Mouse (Mus musculus) embryonic facial prominence, embryonic 10.5 days (tissue): ENCODE results near the gene Trim46. TPM values are rescaled to one million over a fixed set of nuclear protein-coding genes. Genes with fewer than 3 reads are reported as not detected.
"Not testable (repeated sequence)": the region's sequence is repeated elsewhere in the genome, so short reads cannot be mapped to it uniquely, and the experiment has no call there.

Source experiments
- DNase-seq: peaks from one replicate; pipeline ENCODE4 v3.0.0-alpha.2; 2017; ENCODE audit warnings: low spot score
- H3K27ac ChIP-seq: fragments of 300-500 bp; sonication (generic); replicated peaks from 2 replicates; pipeline ENCODE4 v1.5.1; 2016; ENCODE audit warnings: mild to moderate bottlenecking
- H3K27me3 ChIP-seq: fragments of 300-500 bp; sonication (generic); replicated peaks from 2 replicates; pipeline ENCODE4 v1.6.1; 2016; ENCODE audit warnings: low read depth, mild to moderate bottlenecking; ENCODE audit not compliant: poor library complexity, severe bottlenecking
- H3K36me3 ChIP-seq: fragments of 300-500 bp; sonication (generic); replicated peaks from 2 replicates; pipeline ENCODE4 v1.6.1; 2016; ENCODE audit warnings: mild to moderate bottlenecking, moderate library complexity
- H3K4me1 ChIP-seq: fragments of 300-500 bp; sonication (generic); 2 replicates; pipeline ENCODE4 v1.6.1; 2016
- H3K4me3 ChIP-seq: fragments of 300-500 bp; sonication (generic); 2 replicates; pipeline ENCODE4 v1.5.1; 2016; ENCODE audit warnings: mild to moderate bottlenecking, moderate library complexity
- H3K9me3 ChIP-seq: fragments of 300-500 bp; sonication (generic); 2 replicates; pipeline ENCODE4 v1.6.1; 2016; ENCODE audit warnings: mild to moderate bottlenecking
- WGBS: fragments of 180-500 bp; shearing (Covaris S2); methylation state at CpG from one replicate; pipeline ENCODE4 v1.1.7; 2016; 5-methylcytosine and 5-hydroxymethylcytosine counted together
- polyA plus RNA-seq: library from polyadenylated mRNA; unstranded; fragments of >200 nt; fragmentation: Nextera tagmentation; extraction: Ambion mirVana; gene quantifications from 2 replicates; pipeline ENCODE4 v1.2.1, GENCODE M21; 2016

Trim46 gene
- polyA plus RNA-seq, 1 experiment from 2014 or later, result 4.7 TPM

DNA sequence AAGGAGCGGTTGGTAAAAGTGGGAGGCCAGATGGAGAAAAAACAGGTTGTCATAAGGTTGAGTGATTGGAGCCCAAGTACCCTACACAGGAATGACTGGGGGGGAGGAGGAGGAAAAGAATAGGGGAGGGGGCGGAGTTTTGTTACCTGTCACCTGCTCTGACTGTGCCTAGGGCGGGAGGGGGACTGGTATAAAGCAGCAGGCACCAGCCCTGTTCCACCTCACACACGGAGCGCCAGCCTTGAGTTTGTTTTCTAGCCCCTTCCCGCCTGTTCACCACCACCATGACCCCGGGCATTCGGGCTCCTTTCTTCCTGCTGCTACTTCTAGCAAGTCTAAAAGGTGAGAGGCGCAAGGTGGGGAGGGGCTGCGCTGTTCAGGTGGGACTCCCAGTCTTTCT is 17.3 kb downstream of the Trim46 start, which contains the start of gene Muc1:
Gene Muc1 (plus strand): TSS at position 222 of the 400 bp plus-strand sequence.
- no peak for DNase-seq
- H3K36me3 ChIP-seq, result peaks cover 18% of the 10 kb centered on the region
- 20% methylated on average over 10 of the region's 10 CpGs for WGBS
- peaks cover 72% of the 10 kb centered on the region for H3K4me1 ChIP-seq
- H3K9me3 ChIP-seq, result no peaks in the 10 kb centered on the region
- H3K27me3 ChIP-seq, result peaks cover 59% of the 10 kb centered on the region
- H3K4me3 ChIP-seq, result peak within 1 kb of the TSS; percentile 78
- H3K27ac ChIP-seq, result peak within 1 kb of the TSS; percentile 93

DNA sequence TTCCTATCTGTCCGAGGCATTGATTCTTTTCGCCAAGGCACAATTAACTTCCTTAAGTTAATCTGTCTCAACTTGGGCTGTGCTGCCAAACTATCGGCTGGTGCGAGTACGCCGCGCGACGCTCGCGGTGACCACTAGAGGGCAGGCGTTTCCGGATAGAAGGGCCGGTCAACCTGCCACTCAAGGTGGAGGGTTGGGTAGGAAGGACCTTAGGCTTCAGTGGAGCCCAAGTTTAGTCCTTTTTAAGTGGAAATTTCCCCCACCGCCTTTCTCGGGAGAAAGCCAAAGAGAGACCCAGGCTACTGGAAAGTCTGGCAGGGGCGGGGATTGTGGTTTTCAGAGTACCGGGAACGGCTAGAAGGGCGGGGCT is 17.9 kb downstream of the Trim46 start:
- under 1% methylated on average over 20 of the region's 20 CpGs for whole genome bisulfite sequencing
- H3K27me3 ChIP-seq, result peaks cover 58% of the 10 kb centered on the region

DNA sequence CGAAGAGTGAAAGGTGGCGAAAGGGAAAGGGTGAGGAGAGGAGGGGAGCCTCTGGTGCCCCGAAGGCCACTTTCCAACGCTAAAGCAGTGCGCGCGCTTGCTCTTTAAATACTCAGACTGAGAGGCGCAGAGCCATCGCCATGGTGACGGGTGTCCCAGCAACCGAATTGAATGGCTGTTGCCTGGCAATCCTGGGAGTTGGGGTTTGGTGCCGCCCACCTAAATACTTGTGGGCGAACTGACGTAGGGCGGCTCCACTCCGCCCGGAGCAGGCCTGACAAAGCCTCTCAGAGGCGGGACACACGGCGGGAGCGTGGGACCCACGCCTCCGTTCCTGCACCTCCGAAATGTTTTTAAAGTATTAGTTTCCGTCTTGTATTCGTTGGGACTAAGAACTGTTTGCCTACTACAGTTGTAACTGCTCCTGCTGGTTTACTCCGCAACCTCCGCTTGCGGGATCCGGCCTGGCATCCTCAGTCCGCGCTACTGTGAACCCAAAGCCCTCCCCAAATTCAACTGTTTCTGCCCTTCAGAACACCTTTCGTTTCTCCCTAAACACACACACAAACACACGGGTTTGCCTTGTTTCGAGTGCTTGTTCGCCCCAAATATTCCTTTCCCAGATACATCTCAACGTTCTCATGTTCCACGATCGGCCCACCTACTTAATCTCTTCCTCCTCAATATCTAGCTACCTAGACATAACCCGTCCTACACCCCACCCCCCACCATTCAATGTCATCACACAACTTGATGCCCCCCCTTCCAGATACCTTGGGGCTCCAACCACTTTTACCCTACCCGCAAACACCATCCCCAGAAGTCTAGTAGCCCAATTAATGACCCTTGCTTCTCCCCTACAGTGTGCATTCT is 18.6 kb downstream of the Trim46 start:
- Histone ChIP-seq H3K36me3 (peaks cover 31% of the 10 kb centered on the region), H3K4me1 (peaks cover 76% of the 10 kb centered on the region), H3K9me3 (no peaks in the 10 kb centered on the region), H3K27ac (peak overlapping the region; percentile 93), H3K27me3 (peaks cover 52% of the 10 kb centered on the region), H3K4me3 (peak overlapping the region; percentile 78)
- peak; percentile 95 for DNase-seq
- WGBS, result 3% methylated on average over 41 of the region's 41 CpGs

More for the DNA sequence above, 17.9 kb downstream of the Trim46 start:
- peaks cover 76% of the 10 kb centered on the region for H3K4me1 ChIP-seq
- H3K27ac ChIP-seq, result peak overlapping the region; percentile 93
- H3K9me3 ChIP-seq, result no peaks in the 10 kb centered on the region
- H3K4me3 ChIP-seq, result peak overlapping the region; percentile 78
- peak; percentile 92 for DNase-seq
- peaks cover 25% of the 10 kb centered on the region for H3K36me3 ChIP-seq

DNA sequence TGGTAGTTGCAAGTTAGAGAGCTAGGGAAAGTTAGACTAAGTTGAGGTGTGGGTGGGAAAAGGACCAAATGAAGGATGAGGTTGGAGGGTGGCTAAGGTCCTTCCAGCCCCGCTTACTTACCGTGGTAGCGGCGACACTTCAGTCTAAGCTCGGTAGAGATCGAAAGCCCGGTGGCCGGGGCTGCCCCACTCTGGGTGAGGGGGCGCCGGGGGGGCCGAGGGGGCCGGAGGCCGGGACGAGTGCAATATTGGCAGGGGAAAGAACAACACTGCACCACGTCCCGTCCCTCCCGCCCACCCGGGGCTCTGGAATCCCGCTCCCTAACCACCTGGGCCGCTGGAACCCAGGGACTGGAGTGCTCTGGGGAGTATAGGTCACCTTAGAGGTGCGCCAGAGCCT is 19.2 kb downstream of the Trim46 start, which contains the start of gene Mtx1:
Gene Mtx1 (minus strand): TSS at position 189 of the 400 bp plus-strand sequence.
- Histone ChIP-seq H3K27ac (peak within 1 kb of the TSS; percentile 93), H3K4me1 (peaks cover 70% of the 10 kb centered on the region), H3K27me3 (peaks cover 48% of the 10 kb centered on the region), H3K36me3 (peaks cover 37% of the 10 kb centered on the region), H3K4me3 (peak within 1 kb of the TSS; percentile 78), H3K9me3 (no peaks in the 10 kb centered on the region)
- WGBS, result 2% methylated on average over 21 of the region's 21 CpGs
- DNase-seq, result no peak

DNA sequence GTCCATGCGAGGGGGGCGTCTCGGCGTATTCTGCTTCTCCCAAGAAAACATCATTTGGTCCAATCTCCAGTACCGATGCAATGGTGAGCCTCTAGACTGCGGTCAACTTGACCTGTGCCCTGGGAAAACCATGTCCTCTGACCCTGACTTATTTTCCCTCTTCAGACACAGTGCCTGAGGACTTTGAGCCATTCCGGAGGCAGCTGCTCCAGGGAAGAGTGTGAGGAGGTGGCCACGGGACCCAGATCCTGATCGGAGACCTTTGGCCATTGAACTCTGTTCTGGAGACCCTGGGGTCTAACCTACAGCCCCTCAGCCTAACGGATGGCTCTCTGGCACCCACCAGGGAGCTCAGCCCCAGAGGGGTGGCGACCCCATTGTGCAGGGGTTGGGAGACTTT is 19.7 kb downstream of the Trim46 start:
- H3K27ac ChIP-seq, result peak overlapping the region; percentile 93
- 11% methylated on average over 11 of the region's 11 CpGs for WGBS
- H3K4me1 ChIP-seq, result peaks cover 67% of the 10 kb centered on the region
- H3K36me3 ChIP-seq, result peaks cover 43% of the 10 kb centered on the region
- peak overlapping the region; percentile 78 for H3K4me3 ChIP-seq
- no peaks in the 10 kb centered on the region for H3K9me3 ChIP-seq
- H3K27me3 ChIP-seq, result peaks cover 43% of the 10 kb centered on the region
- peak; percentile 34 for DNase-seq

DNA sequence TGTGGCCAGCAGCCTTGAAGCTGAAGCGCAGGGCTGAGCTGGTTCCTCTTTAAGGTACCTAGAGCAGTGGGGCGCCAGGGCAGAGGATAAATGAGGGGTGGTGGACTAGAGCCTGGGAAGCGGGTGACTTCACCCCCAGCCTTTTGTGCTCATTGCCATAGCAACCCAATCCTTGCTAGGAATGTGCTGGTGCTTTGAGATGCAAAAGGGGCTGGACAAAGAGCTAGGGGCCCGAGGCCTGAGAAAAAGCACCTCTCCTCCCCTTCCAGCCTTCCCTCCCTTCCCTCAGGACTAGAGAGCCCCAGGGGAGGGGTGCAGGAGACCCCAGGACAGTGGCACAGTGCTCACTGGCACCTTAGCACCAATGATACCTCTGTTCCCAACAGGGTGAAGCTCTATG is 20.2 kb downstream of the Trim46 start:
- Histone ChIP-seq H3K36me3 (peaks cover 47% of the 10 kb centered on the region), H3K4me1 (peaks cover 72% of the 10 kb centered on the region), H3K27ac (peak overlapping the region; percentile 93), H3K9me3 (no peaks in the 10 kb centered on the region), H3K27me3 (peaks cover 38% of the 10 kb centered on the region), H3K4me3 (peak overlapping the region; percentile 78)
- peak; percentile 65 for DNase-seq
- 16% methylated on average over 4 of the region's 4 CpGs for WGBS

DNA sequence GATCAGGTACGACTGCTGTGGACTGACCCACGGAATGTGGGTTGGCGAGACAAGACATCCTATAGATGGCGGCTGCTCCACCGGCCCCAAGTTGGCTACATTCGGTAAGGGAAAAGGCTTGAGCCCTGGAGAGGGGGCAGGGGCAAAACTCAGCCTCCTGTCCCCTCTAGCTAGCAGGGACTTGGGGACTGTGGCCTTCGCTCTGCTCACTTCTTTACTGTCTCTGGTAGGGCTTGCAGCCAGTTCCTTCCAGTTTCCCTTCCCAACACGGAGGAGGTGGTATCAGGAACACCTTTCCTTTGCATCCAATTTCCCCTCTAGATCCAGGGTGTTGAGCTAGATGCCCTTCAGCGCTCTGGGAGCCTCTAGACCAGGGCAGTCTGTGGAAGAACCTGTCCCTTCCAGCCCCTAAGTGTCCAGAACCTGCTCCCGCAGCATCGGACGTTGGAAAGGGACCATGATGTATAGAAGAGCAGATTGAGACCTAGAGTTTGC is 20.7 kb downstream of the Trim46 start:
- Histone ChIP-seq H3K4me1 (peaks cover 73% of the 10 kb centered on the region), H3K27me3 (peaks cover 33% of the 10 kb centered on the region), H3K4me3 (peak overlapping the region; percentile 78), H3K9me3 (no peaks in the 10 kb centered on the region), H3K36me3 (peaks cover 49% of the 10 kb centered on the region), H3K27ac (peak overlapping the region; percentile 93)
- no peak for DNase-seq
- 42% methylated on average over 12 of the region's 12 CpGs for WGBS

DNA sequence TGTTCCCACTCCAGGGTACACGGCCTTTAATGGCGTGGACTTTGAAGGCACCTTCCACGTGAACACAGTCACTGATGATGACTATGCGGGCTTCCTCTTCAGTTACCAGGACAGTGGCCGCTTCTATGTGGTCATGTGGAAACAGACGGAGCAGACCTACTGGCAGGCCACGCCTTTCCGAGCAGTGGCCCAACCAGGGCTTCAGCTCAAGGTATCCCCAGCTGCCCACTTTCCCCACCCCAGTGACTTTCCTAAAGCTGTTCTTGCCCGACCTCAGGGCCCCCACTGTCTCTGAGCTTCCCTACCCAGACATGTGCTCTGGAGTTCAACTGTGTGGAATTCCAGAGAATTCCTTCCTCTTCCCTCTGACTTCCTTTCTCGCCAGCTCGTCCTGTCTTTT is 21.3 kb downstream of the Trim46 start:
- Histone ChIP-seq H3K27ac (peak overlapping the region; percentile 93), H3K36me3 (peaks cover 53% of the 10 kb centered on the region)
- WGBS, result 69% methylated on average over 11 of the region's 11 CpGs

DNA sequence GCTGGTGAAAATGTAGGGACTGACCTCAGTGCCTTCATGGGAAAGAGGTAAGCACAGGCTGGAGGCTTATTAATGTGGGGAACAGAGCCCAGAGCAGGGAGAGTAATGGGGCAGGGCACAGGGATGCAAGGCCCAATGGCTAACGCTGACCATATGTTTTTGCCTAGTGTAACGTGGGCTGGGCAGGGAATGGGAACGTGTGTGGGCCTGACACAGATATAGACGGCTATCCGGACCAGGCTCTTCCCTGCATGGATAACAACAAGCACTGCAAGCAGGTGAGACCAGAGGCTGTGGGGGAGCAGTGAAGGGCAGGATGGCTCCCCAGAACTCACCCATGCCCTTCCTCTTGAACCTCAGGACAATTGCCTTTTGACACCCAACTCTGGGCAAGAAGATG is 24.9 kb downstream of the Trim46 start:
- peak overlapping the region; percentile 11; the same call in 1 of the 2 replicates for H3K4me3 ChIP-seq
- H3K4me1 ChIP-seq, result peaks cover 60% of the 10 kb centered on the region
- 75% methylated on average over 5 of the region's 5 CpGs for WGBS
- H3K9me3 ChIP-seq, result no peaks in the 10 kb centered on the region
- peaks cover 77% of the 10 kb centered on the region for H3K36me3 ChIP-seq
- H3K27me3 ChIP-seq, result peaks cover 10% of the 10 kb centered on the region
- no peak for DNase-seq
- H3K27ac ChIP-seq, result no peak overlapping the region

More for the DNA sequence above, 21.3 kb downstream of the Trim46 start:
- Histone ChIP-seq H3K4me1 (peaks cover 76% of the 10 kb centered on the region), H3K27me3 (peaks cover 27% of the 10 kb centered on the region), H3K9me3 (no peaks in the 10 kb centered on the region), H3K4me3 (peak overlapping the region; percentile 78)
- DNase-seq, result no peak

DNA sequence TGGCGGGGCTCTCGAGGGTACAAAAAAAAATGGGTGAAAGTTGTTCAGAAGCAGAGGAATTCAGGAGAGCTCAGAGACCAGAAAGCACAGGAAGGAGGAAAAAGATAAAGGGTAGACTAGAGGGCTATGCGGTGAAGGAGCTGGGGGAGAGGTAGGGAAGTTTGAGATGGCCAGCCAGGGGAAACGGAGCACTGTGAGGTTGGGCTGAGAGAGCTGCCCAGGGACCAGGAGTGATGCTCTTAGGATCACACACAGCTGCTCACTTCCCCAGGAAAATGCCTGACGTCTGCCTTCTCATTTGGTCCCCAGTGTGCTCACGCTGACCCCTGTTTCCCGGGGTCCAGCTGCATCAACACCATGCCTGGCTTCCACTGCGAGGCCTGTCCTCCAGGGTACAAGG is 26.6 kb downstream of the Trim46 start:
- DNase-seq, result no peak
- H3K9me3 ChIP-seq, result no peaks in the 10 kb centered on the region
- 53% methylated on average over 8 of the region's 8 CpGs for WGBS
- peaks cover 60% of the 10 kb centered on the region for H3K4me1 ChIP-seq
- peak overlapping the region; percentile 30; the same call in 1 of the 2 replicates for H3K27ac ChIP-seq
- no peak overlapping the region for H3K4me3 ChIP-seq
- no peaks in the 10 kb centered on the region for H3K27me3 ChIP-seq
- H3K36me3 ChIP-seq, result peaks cover 67% of the 10 kb centered on the region

DNA sequence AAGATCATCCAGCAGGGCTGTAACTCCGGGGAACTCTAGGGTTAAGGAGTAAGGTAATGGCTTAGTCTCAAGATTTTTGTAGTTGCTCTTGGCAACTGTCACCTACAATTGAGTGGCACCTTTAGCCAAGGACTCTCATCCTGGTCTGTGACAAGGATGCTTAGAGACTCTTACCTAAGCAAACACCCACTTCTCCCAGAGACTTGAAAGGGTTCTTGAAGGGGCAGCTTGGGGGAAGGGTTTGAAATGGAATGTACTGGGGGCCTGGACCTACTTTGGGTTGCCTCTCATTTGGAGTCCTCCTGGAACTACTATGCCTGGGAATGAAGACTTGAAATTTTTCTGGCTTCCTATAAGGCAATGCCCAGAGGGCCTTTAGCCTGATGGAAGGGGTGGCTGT is 27.8 kb downstream of the Trim46 start:
- no peaks in the 10 kb centered on the region for H3K9me3 ChIP-seq
- WGBS, result 97% methylated on average over 1 of the region's 1 CpGs
- no peak overlapping the region for H3K27ac ChIP-seq
- H3K4me3 ChIP-seq, result no peak overlapping the region
- no peaks in the 10 kb centered on the region for H3K27me3 ChIP-seq
- H3K36me3 ChIP-seq, result peaks cover 54% of the 10 kb centered on the region
- DNase-seq, result no peak
- peaks cover 56% of the 10 kb centered on the region for H3K4me1 ChIP-seq

DNA sequence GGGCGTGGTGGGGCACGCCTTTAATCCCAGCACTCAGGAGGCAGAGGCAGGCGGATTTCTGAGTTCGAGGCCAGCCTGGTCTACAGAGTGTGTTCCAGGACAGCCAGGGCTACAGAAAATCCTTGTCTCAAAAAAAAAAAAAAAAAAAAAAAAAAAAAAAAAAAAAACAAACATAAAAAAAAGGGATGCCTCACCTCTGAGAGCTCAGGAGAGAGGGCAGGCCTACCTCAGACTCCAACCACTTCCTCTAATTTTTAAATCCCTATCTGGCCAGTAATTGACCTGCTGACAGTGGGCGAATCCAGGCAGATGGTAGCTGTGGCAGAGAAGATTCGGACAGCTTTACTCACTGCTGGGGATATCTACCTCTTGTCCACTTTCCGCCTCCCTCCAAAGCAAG is 29.7 kb downstream of the Trim46 start:
- H3K9me3 ChIP-seq, H3K27ac ChIP-seq, DNase-seq, H3K27me3 ChIP-seq: not testable (repeated sequence)
- Histone ChIP-seq H3K4me1 (peaks cover 58% of the 10 kb centered on the region), H3K4me3 (peak overlapping the region; percentile 73; the same call in 1 of the 2 replicates), H3K36me3 (peaks cover 38% of the 10 kb centered on the region)
- 74% methylated on average over 7 of the region's 7 CpGs for WGBS

DNA sequence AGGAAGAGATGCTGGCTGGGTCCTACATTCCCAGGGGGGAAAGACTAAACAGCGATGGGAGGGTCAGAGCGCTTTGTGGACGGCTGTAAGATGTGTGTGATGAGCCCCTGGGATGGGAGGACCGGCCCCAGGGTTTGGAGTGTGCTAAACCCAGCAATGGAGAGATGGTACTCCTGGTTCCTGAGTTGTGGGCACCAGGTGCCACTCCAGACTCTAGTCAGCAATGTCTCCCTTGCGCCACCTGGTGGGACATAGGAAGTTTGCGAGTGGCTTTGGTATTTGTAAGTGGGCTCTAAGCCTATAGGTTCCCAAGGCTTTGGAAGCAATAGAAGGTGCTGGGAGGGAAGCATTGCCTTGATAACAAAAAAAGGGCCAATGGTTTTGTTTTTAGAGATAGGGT is 30.3 kb downstream of the Trim46 start:
- peaks cover 37% of the 10 kb centered on the region for H3K36me3 ChIP-seq
- WGBS, result under 1% methylated on average over 6 of the region's 6 CpGs
- H3K9me3 ChIP-seq, result no peaks in the 10 kb centered on the region
- H3K4me3 ChIP-seq, result peak overlapping the region; percentile 73
- no peaks in the 10 kb centered on the region for H3K27me3 ChIP-seq
- peak overlapping the region; percentile 92 for H3K27ac ChIP-seq
- peak; percentile 89 for DNase-seq
- peaks cover 52% of the 10 kb centered on the region for H3K4me1 ChIP-seq
